Mouse (Mus musculus) ES-Bruce4 (cell line): Measurements from ENCODE around the gene Cftr. TPM values are rescaled to one million over a fixed set of nuclear protein-coding genes. Genes with fewer than 3 reads are reported as not detected.

Source experiments
- H3K27ac ChIP-seq: 2 replicates; pipeline ENCODE4 v1.5.1; 2012; ENCODE audit warnings: low read length, inconsistent platforms; ENCODE audit not compliant: insufficient read depth
- H3K27me3 ChIP-seq: 2 replicates; pipeline ENCODE4 v1.6.1; 2012; ENCODE audit warnings: mild to moderate bottlenecking, low read length, inconsistent platforms; ENCODE audit not compliant: control insufficient read depth, poor library complexity, insufficient read depth, severe bottlenecking
- H3K36me3 ChIP-seq: 2 replicates; pipeline ENCODE4 v1.6.1; 2012; ENCODE audit warnings: inconsistent platforms, mild to moderate bottlenecking, low read length, moderate library complexity; ENCODE audit not compliant: control insufficient read depth, poor library complexity, insufficient read depth, severe bottlenecking
- H3K4me1 ChIP-seq: one replicate; pipeline ENCODE4 v1.8.1; 2011; ENCODE audit warnings: low read length; ENCODE audit not compliant: control insufficient read depth, insufficient read depth
- H3K4me3 ChIP-seq: 2 replicates; pipeline ENCODE4 v1.5.1; 2011; ENCODE audit warnings: low read depth, mild to moderate bottlenecking, low read length
- H3K9ac ChIP-seq: 2 replicates; pipeline ENCODE4 v1.6.1; 2012; ENCODE audit warnings: low read depth, mild to moderate bottlenecking, inconsistent platforms; ENCODE audit not compliant: poor library complexity, severe bottlenecking
- H3K9me3 ChIP-seq: replicated peaks from 2 replicates; pipeline ENCODE4 v1.6.1; 2012; ENCODE audit warnings: mild to moderate bottlenecking, low read length, inconsistent platforms; ENCODE audit not compliant: control insufficient read depth, poor library complexity, insufficient read depth, severe bottlenecking
- CTCF ChIP-seq: IDR thresholded peaks from one replicate; pipeline ENCODE4 v1.8.1; 2011; ENCODE audit warnings: low read depth, low read length
- EP300 ChIP-seq: IDR thresholded peaks from 2 replicates; pipeline ENCODE4 v1.6.1; 2011; ENCODE audit warnings: low read depth, low read length; ENCODE audit not compliant: insufficient read depth
- POLR2A ChIP-seq: IDR thresholded peaks from one replicate; pipeline ENCODE4 v1.8.1; 2011; ENCODE audit warnings: low read length; ENCODE audit not compliant: insufficient read depth
- polyA plus RNA-seq: library from polyadenylated mRNA; stranded (reverse); fragments of >200 nt; gene quantifications from 2 replicates; pipeline ENCODE4 v1.2.4, GENCODE M21; 2011; ENCODE audit warnings: low read depth; ENCODE audit not compliant: missing spikeins, insufficient read depth, insufficient read length

Gene Cftr
- polyA plus RNA-seq, 1 experiment = not detected

- Histone ChIP-seq H3K36me3 (no peaks in the 10 kb centered on the region), H3K27me3 (no peaks in the 10 kb centered on the region), H3K4me1 (no peaks in the 10 kb centered on the region), H3K27ac (no peak overlapping the region), H3K9me3 (no peaks in the 10 kb centered on the region), H3K4me3 (no peak overlapping the region), H3K9ac (no peak overlapping the region)
- TF ChIP-seq CTCF (no peak), EP300 (no peak), POLR2A (no peak)
These were observed 167.8 kb downstream of the Cftr start for GRCm38 (mm10) chr6:18338307-18338706.

GRCm38 (mm10) chr6:18344272-18344671 lies 173.8 kb downstream of the Cftr start:
- H3K27me3 ChIP-seq = no peaks in the 10 kb centered on the region
- TF ChIP-seq POLR2A = no peak
- no peak for TF ChIP-seq CTCF
- no peak for TF ChIP-seq EP300
- H3K9me3 ChIP-seq = no peaks in the 10 kb centered on the region
- H3K4me3 ChIP-seq = no peak overlapping the region
- no peak overlapping the region for H3K27ac ChIP-seq
- no peak overlapping the region for H3K9ac ChIP-seq
- H3K4me1 ChIP-seq = no peaks in the 10 kb centered on the region
- no peaks in the 10 kb centered on the region for H3K36me3 ChIP-seq

GRCm38 (mm10) chr6:18349153-18349858 lies 178.8 kb downstream of the Cftr start:
- Histone ChIP-seq H3K27me3 (no peaks in the 10 kb centered on the region), H3K9ac (no peak overlapping the region), H3K27ac (no peak overlapping the region), H3K36me3 (no peaks in the 10 kb centered on the region), H3K4me3 (no peak overlapping the region), H3K9me3 (no peaks in the 10 kb centered on the region), H3K4me1 (no peaks in the 10 kb centered on the region)
- TF ChIP-seq CTCF (no peak), EP300 (no peak), POLR2A (no peak)

- H3K9ac ChIP-seq = no peak overlapping the region
- no peaks in the 10 kb centered on the region for H3K4me1 ChIP-seq
- H3K27me3 ChIP-seq = no peaks in the 10 kb centered on the region
- H3K9me3 ChIP-seq = no peaks in the 10 kb centered on the region
- H3K27ac ChIP-seq = no peak overlapping the region
- H3K36me3 ChIP-seq = no peaks in the 10 kb centered on the region
- no peak overlapping the region for H3K4me3 ChIP-seq
- TF ChIP-seq EP300 = no peak
- TF ChIP-seq CTCF = no peak
- TF ChIP-seq POLR2A = no peak
These were observed 189.7 kb downstream of the Cftr start for GRCm38 (mm10) chr6:18360154-18360553.

GRCm38 (mm10) chr6:18360955-18361354 lies 190.5 kb downstream of the Cftr start:
- no peak overlapping the region for H3K9ac ChIP-seq
- no peak overlapping the region for H3K27ac ChIP-seq
- H3K27me3 ChIP-seq = no peaks in the 10 kb centered on the region
- no peaks in the 10 kb centered on the region for H3K9me3 ChIP-seq
- no peaks in the 10 kb centered on the region for H3K4me1 ChIP-seq
- no peak overlapping the region for H3K4me3 ChIP-seq
- TF ChIP-seq EP300 (no peak), POLR2A (no peak), CTCF (no peak)
- no peaks in the 10 kb centered on the region for H3K36me3 ChIP-seq

GRCm38 (mm10) chr6:18362232-18362631 lies 191.7 kb downstream of the Cftr start:
- no peaks in the 10 kb centered on the region for H3K36me3 ChIP-seq
- no peak overlapping the region for H3K9ac ChIP-seq
- H3K27me3 ChIP-seq = no peaks in the 10 kb centered on the region
- H3K27ac ChIP-seq = no peak overlapping the region
- H3K4me1 ChIP-seq = no peaks in the 10 kb centered on the region
- no peaks in the 10 kb centered on the region for H3K9me3 ChIP-seq
- H3K4me3 ChIP-seq = no peak overlapping the region
- no peak for TF ChIP-seq EP300
- no peak for TF ChIP-seq POLR2A
- TF ChIP-seq CTCF = no peak
